Mouse (Mus musculus) liver, embryonic 14 days (tissue): Measurements from ENCODE around the gene Cd34. TPM values are rescaled to one million over a fixed set of nuclear protein-coding genes. Genes with fewer than 3 reads are reported as not detected.

Experiments used
- polyA plus RNA-seq: library from polyadenylated mRNA; depleted of rRNA; stranded (reverse); fragments of >200 nt; gene quantifications from 2 replicates; pipeline ENCODE4 v1.2.3, GENCODE M21; 2012; rRNA removed

Cd34 gene
- 7.8 and 8.1 TPM in 2 replicates for polyA plus RNA-seq

DNA sequence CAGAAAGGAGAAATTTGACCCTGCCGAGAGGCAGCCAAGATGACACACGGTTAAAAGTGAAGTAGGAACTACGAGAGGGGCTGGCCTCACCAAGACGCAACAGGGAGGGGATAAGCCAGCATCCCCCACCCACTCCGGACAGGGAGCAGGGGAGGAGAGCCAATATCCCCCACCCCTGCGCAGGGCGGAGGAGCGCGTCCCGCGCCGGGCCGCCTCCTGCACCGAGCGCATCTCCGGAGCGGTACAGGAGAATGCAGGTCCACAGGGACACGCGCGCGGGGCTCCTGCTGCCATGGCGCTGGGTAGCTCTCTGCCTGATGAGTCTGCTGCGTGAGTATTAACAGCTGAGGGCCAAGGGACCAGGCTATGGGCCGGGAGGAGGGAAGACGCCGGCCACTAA lies at the start of gene Cd34:
TSS of gene Cd34 (plus strand) at position 105 of the 400 bp plus-strand sequence.

Other genes with a start within 250 kb of the Cd34 start
- gene Cd46, start 153.4 kb downstream of the Cd34 start, polyA plus RNA-seq = 1.5 and 1.6 TPM in 2 replicates
- gene Cr1l, start 192.8 kb downstream of the Cd34 start, polyA plus RNA-seq = 43.1 and 49.4 TPM in 2 replicates
- gene Cr2, start 237.9 kb downstream of the Cd34 start, polyA plus RNA-seq = 0.01 TPM in 1 of 2 replicates, not detected in the other